Mouse (Mus musculus): ENCODE measurements around the gene Dcps.

GRCm38 (mm10) chr9:35183359-35183758, 7.5 kb upstream of the Dcps start:
- TF ChIP-seq EP300 (optimal IDR thresholded peaks at IDR 0.05) (no peak), CTCF (IDR thresholded peaks at IDR 0.05; ENCODE audit: low read depth) (no peak)

Data from stomach, postnatal 0 days (tissue).